Mouse (Mus musculus): ENCODE results near the gene Zdhhc22.

DNA sequence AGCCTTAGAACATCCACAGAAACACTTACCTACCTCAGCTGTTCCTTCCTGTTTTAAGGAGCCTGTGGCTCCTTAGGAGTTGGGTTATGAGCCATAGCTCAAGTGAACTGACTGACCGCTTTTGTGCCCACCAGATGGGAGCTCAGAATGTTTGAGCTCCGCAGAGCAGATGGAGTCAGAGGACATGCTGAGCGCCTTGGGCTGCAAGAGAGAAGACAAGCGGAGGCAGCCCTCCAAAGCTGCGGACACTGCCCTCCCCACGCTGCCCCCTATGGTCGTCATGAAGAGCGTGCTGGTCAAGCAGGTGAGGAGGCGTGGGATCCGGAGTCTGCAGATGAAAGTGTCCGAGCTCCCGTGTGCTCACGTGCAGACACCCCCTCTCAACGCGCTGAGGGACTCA is 30.1 kb downstream of the Zdhhc22 start:
- TF ChIP-seq MYC (IDR thresholded peaks at IDR 0.05; ENCODE audit: low read depth, low read length) (no peak), SMC3 (IDR thresholded peaks at IDR 0.05; ENCODE audit: low read depth, low read length) (no peak), CTCF (IDR thresholded peaks at IDR 0.05 in 2 of 3, conservative IDR thresholded peaks at IDR 0.05 in 1 of 3; ENCODE audit: control insufficient read depth in 1 of 3, insufficient read depth in 1 of 3, low read depth in 2 of 3, low read length in 3 of 3, poor library complexity in 1 of 3, severe bottlenecking in 1 of 3) (peak in 1 of 3 experiments; percentile 24; a peak in 2 of 6 replicates), POLR2AphosphoS2 (IDR thresholded peaks at IDR 0.05; ENCODE audit: low read length) (no peak), ZNF384 (IDR thresholded peaks at IDR 0.05; ENCODE audit: low read depth, low read length) (no peak), POLR2A (IDR thresholded peaks at IDR 0.05; ENCODE audit: control insufficient read depth in 1 of 2, insufficient read depth in 1 of 2, low read depth in 1 of 2, low read length in 2 of 2, poor library complexity in 1 of 2) (no peak), MEF2A (IDR thresholded peaks at IDR 0.05; ENCODE audit: extremely low read depth, insufficient replicate concordance, low read depth, low read length, poor library complexity, severe bottlenecking) (no peak), MAX (IDR thresholded peaks at IDR 0.05; ENCODE audit: low read length) (no peak), ETS1 (IDR thresholded peaks at IDR 0.05; ENCODE audit: low read depth, low read length) (no peak), MAZ (IDR thresholded peaks at IDR 0.05; ENCODE audit: low read depth, low read length) (no peak), ZC3H11A (IDR thresholded peaks at IDR 0.05; ENCODE audit: low read depth, low read length) (no peak), USF1 (IDR thresholded peaks at IDR 0.05; ENCODE audit: low read depth, low read length) (no peak), HCFC1 (IDR thresholded peaks at IDR 0.05; ENCODE audit: low read depth, low read length) (no peak)
